Mouse (Mus musculus) kidney, adult 2 months (tissue): ENCODE results near the gene Tnp1.

Experiments
- CTCF ChIP-seq: fragments of 200-500 bp; conservative IDR thresholded peaks from 2 replicates; pipeline ENCODE4 v1.5.1; 2011; ENCODE audit warnings: low read depth, mild to moderate bottlenecking, control low read depth, low read length, moderate library complexity, mixed read lengths; ENCODE audit not compliant: insufficient read depth, insufficient read length
- POLR2A ChIP-seq: fragments of 200-500 bp; IDR thresholded peaks from one replicate; pipeline ENCODE4 v1.6.1; 2011; ENCODE audit warnings: low read depth, low read length, control low read depth

DNA sequence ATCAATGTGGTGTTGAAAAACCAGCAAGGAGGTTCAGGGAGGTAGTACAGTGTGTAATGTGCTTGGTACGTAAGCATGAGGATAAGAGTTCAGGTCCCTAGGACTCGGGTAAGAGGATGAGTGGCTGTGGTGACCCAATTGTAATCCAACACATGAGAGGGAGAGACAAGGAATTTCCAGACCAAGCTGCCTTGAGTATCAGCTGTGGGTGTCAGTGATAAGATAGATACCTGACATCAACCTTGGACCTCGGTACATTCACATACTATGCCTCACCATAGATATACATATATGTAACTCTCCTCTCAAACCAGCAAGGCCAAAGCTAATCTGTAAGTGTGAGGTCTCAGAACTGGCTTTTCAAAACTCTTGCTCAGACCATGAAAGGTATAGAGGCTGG, 10.4 kb upstream of the Tnp1 start:
- no peak for TF ChIP-seq POLR2A
- no peak for TF ChIP-seq CTCF
